Mouse (Mus musculus) embryonic facial prominence, embryonic 10.5 days (tissue): ENCODE results near the gene Tex2. TPM values are rescaled to one million over a fixed set of nuclear protein-coding genes. Genes with fewer than 3 reads are reported as not detected.

Experiments used
- DNase-seq: peaks from one replicate; pipeline ENCODE4 v3.0.0-alpha.2; 2017; ENCODE audit warnings: low spot score
- H3K27ac ChIP-seq: fragments of 300-500 bp; sonication (generic); replicated peaks from 2 replicates; pipeline ENCODE4 v1.5.1; 2016; ENCODE audit warnings: mild to moderate bottlenecking
- H3K27me3 ChIP-seq: fragments of 300-500 bp; sonication (generic); replicated peaks from 2 replicates; pipeline ENCODE4 v1.6.1; 2016; ENCODE audit warnings: low read depth, mild to moderate bottlenecking; ENCODE audit not compliant: poor library complexity, severe bottlenecking
- H3K36me3 ChIP-seq: fragments of 300-500 bp; sonication (generic); replicated peaks from 2 replicates; pipeline ENCODE4 v1.6.1; 2016; ENCODE audit warnings: mild to moderate bottlenecking, moderate library complexity
- H3K4me1 ChIP-seq: fragments of 300-500 bp; sonication (generic); 2 replicates; pipeline ENCODE4 v1.6.1; 2016
- H3K4me3 ChIP-seq: fragments of 300-500 bp; sonication (generic); 2 replicates; pipeline ENCODE4 v1.5.1; 2016; ENCODE audit warnings: mild to moderate bottlenecking, moderate library complexity
- H3K9me3 ChIP-seq: fragments of 300-500 bp; sonication (generic); 2 replicates; pipeline ENCODE4 v1.6.1; 2016; ENCODE audit warnings: mild to moderate bottlenecking
- WGBS: fragments of 180-500 bp; shearing (Covaris S2); methylation state at CpG from one replicate; pipeline ENCODE4 v1.1.7; 2016; 5-methylcytosine and 5-hydroxymethylcytosine counted together
- polyA plus RNA-seq: library from polyadenylated mRNA; unstranded; fragments of >200 nt; fragmentation: Nextera tagmentation; extraction: Ambion mirVana; gene quantifications from 2 replicates; pipeline ENCODE4 v1.2.1, GENCODE M21; 2016

The Tex2 gene
- polyA plus RNA-seq, 1 experiment from 2014 or later = 6.8 TPM

GRCm38 (mm10) chr11:106613638-106614338 lies 565 bp upstream of the Tex2 start:
- H3K4me1 ChIP-seq = peaks cover 22% of the 10 kb centered on the region
- H3K9me3 ChIP-seq = no peaks in the 10 kb centered on the region
- no peak for DNase-seq
- peaks cover 11% of the 10 kb centered on the region for H3K27me3 ChIP-seq
- no peaks in the 10 kb centered on the region for H3K36me3 ChIP-seq
- H3K27ac ChIP-seq = peak overlapping the region; percentile 79
- peak overlapping the region; percentile 81 for H3K4me3 ChIP-seq
- 54% methylated on average over 15 of the region's 15 CpGs for WGBS

- no peak for DNase-seq
- no peaks in the 10 kb centered on the region for H3K36me3 ChIP-seq
- WGBS = under 1% methylated on average over 67 of the region's 67 CpGs
- H3K27ac ChIP-seq = peak overlapping the region; percentile 79
- H3K9me3 ChIP-seq = no peaks in the 10 kb centered on the region
- H3K4me3 ChIP-seq = peak overlapping the region; percentile 81
- peaks cover 23% of the 10 kb centered on the region for H3K4me1 ChIP-seq
- H3K27me3 ChIP-seq = peaks cover 11% of the 10 kb centered on the region
Measured at GRCm38 (mm10) chr11:106612209-106612960, 838 bp downstream of the Tex2 start.

GRCm38 (mm10) chr11:106609731-106610130 lies 3.5 kb downstream of the Tex2 start:
- H3K9me3 ChIP-seq = no peaks in the 10 kb centered on the region; the same call in 1 of the 2 replicates
- DNase-seq = no peak
- H3K27me3 ChIP-seq = peaks cover 11% of the 10 kb centered on the region
- H3K27ac ChIP-seq = no peak overlapping the region
- peaks cover 1% of the 10 kb centered on the region for H3K36me3 ChIP-seq
- no peak overlapping the region for H3K4me3 ChIP-seq
- H3K4me1 ChIP-seq = peaks cover 38% of the 10 kb centered on the region
- 66% methylated on average over 8 of the region's 8 CpGs for WGBS

GRCm38 (mm10) chr11:106607316-106607715 lies 5.9 kb downstream of the Tex2 start:
- 68% methylated on average over 6 of the region's 6 CpGs for WGBS
- H3K27me3 ChIP-seq = peaks cover 11% of the 10 kb centered on the region
- peaks cover 35% of the 10 kb centered on the region for H3K4me1 ChIP-seq
- H3K36me3 ChIP-seq = peaks cover 5% of the 10 kb centered on the region
- no peak overlapping the region for H3K4me3 ChIP-seq
- no peak for DNase-seq
- no peak overlapping the region for H3K27ac ChIP-seq
- H3K9me3 ChIP-seq = no peaks in the 10 kb centered on the region; the same call in 1 of the 2 replicates

- Histone ChIP-seq H3K36me3 (peaks cover 5% of the 10 kb centered on the region), H3K9me3 (no peaks in the 10 kb centered on the region; the same call in 1 of the 2 replicates), H3K27me3 (peaks cover 5% of the 10 kb centered on the region), H3K27ac (peak overlapping the region; percentile 26; the same call in 1 of the 2 replicates), H3K4me3 (no peak overlapping the region), H3K4me1 (peaks cover 35% of the 10 kb centered on the region)
- 31% methylated on average over 5 of the region's 5 CpGs for WGBS
- no peak for DNase-seq
Measured at GRCm38 (mm10) chr11:106606042-106606441, 7.2 kb downstream of the Tex2 start.

GRCm38 (mm10) chr11:106603230-106603629 lies 10.0 kb downstream of the Tex2 start:
- Histone ChIP-seq H3K4me3 (0 out of 2 replicates have a peak overlapping the region, but pooled peaks have one; percentile 1), H3K4me1 (peaks cover 36% of the 10 kb centered on the region), H3K36me3 (peaks cover 5% of the 10 kb centered on the region), H3K27ac (no peak overlapping the region), H3K27me3 (no peaks in the 10 kb centered on the region), H3K9me3 (no peaks in the 10 kb centered on the region; the same call in 1 of the 2 replicates)
- WGBS = 89% methylated on average over 11 of the region's 11 CpGs
- no peak for DNase-seq

GRCm38 (mm10) chr11:106600124-106600523 lies 13.1 kb downstream of the Tex2 start:
- no peak overlapping the region for H3K27ac ChIP-seq
- H3K36me3 ChIP-seq = peaks cover 5% of the 10 kb centered on the region
- no peaks in the 10 kb centered on the region; the same call in 1 of the 2 replicates for H3K9me3 ChIP-seq
- no peak for DNase-seq
- H3K4me3 ChIP-seq = no peak overlapping the region
- WGBS = 80% methylated on average over 5 of the region's 5 CpGs
- H3K4me1 ChIP-seq = peaks cover 38% of the 10 kb centered on the region
- H3K27me3 ChIP-seq = no peaks in the 10 kb centered on the region

GRCm38 (mm10) chr11:106599345-106599744 lies 13.9 kb downstream of the Tex2 start:
- H3K27me3 ChIP-seq = no peaks in the 10 kb centered on the region
- peaks cover under 1% of the 10 kb centered on the region; the same call in 1 of the 2 replicates for H3K36me3 ChIP-seq
- no peak overlapping the region for H3K4me3 ChIP-seq
- DNase-seq = no peak
- H3K9me3 ChIP-seq = no peaks in the 10 kb centered on the region
- 68% methylated on average over 7 of the region's 7 CpGs for WGBS
- no peak overlapping the region for H3K27ac ChIP-seq
- peaks cover 40% of the 10 kb centered on the region for H3K4me1 ChIP-seq

GRCm38 (mm10) chr11:106598339-106598738 lies 14.9 kb downstream of the Tex2 start:
- no peaks in the 10 kb centered on the region for H3K27me3 ChIP-seq
- H3K4me1 ChIP-seq = peaks cover 40% of the 10 kb centered on the region
- 81% methylated on average over 6 of the region's 6 CpGs for WGBS
- no peak overlapping the region for H3K4me3 ChIP-seq
- H3K27ac ChIP-seq = no peak overlapping the region
- no peaks in the 10 kb centered on the region for H3K36me3 ChIP-seq
- no peaks in the 10 kb centered on the region for H3K9me3 ChIP-seq
- no peak for DNase-seq

- H3K36me3 ChIP-seq = no peaks in the 10 kb centered on the region
- no peak overlapping the region for H3K27ac ChIP-seq
- no peaks in the 10 kb centered on the region for H3K27me3 ChIP-seq
- no peak for DNase-seq
- H3K4me3 ChIP-seq = no peak overlapping the region
- 74% methylated on average over 10 of the region's 10 CpGs for WGBS
- peaks cover 40% of the 10 kb centered on the region for H3K4me1 ChIP-seq
- H3K9me3 ChIP-seq = no peaks in the 10 kb centered on the region
Measured at GRCm38 (mm10) chr11:106597737-106598330, 15.4 kb downstream of the Tex2 start.

- 90% methylated on average over 11 of the region's 11 CpGs for WGBS
- H3K36me3 ChIP-seq = no peaks in the 10 kb centered on the region; the same call in 1 of the 2 replicates
- no peak for DNase-seq
Measured at GRCm38 (mm10) chr11:106591183-106591582, 22.0 kb downstream of the Tex2 start.

GRCm38 (mm10) chr11:106590143-106590542 lies 23.1 kb downstream of the Tex2 start:
- DNase-seq = no peak
- no peak overlapping the region for H3K4me3 ChIP-seq
- 32% methylated on average over 5 of the region's 5 CpGs for WGBS
- no peaks in the 10 kb centered on the region for H3K9me3 ChIP-seq
- peaks cover 33% of the 10 kb centered on the region for H3K4me1 ChIP-seq
- no peaks in the 10 kb centered on the region; the same call in 1 of the 2 replicates for H3K36me3 ChIP-seq
- no peak overlapping the region for H3K27ac ChIP-seq
- 0 out of 2 replicates have a peak, but pooled peaks cover 4% of the 10 kb centered on the region for H3K27me3 ChIP-seq

More at GRCm38 (mm10) chr11:106591183-106591582, 22.0 kb downstream of the Tex2 start:
- H3K27ac ChIP-seq = no peak overlapping the region
- no peak overlapping the region for H3K4me3 ChIP-seq
- no peaks in the 10 kb centered on the region for H3K9me3 ChIP-seq
- H3K27me3 ChIP-seq = 0 out of 2 replicates have a peak, but pooled peaks cover 4% of the 10 kb centered on the region
- peaks cover 43% of the 10 kb centered on the region for H3K4me1 ChIP-seq
